Mouse (Mus musculus) C2C12 (cell line): ENCODE results near the gene Esrrb. TPM values are rescaled to one million over a fixed set of nuclear protein-coding genes. Genes with fewer than 3 reads are reported as not detected.

Experiments
- H3K27me3 ChIP-seq: one replicate; pipeline ENCODE4 v1.6.1; 2011; ENCODE audit not compliant: control insufficient read depth, insufficient read depth, insufficient read length
- H3K36me3 ChIP-seq: one replicate; pipeline ENCODE4 v1.6.1; 2011; ENCODE audit not compliant: control insufficient read depth, insufficient read depth
- H3K4me3 ChIP-seq: one replicate; pipeline ENCODE4 v1.5.1; 2011; ENCODE audit warnings: mild to moderate bottlenecking, control low read depth; ENCODE audit not compliant: poor library complexity, insufficient read depth, severe bottlenecking
- H3K79me2 ChIP-seq: one replicate; pipeline ENCODE4 v1.6.1; 2011; ENCODE audit not compliant: control insufficient read depth, insufficient read depth
- H3K79me3 ChIP-seq: one replicate; pipeline ENCODE4 v1.6.1; 2011; ENCODE audit warnings: low read depth, control low read depth
- H3ac ChIP-seq: one replicate; pipeline ENCODE3; 2011; ENCODE audit warnings: low read depth; ENCODE audit not compliant: control insufficient read depth, insufficient read length
- CEBPB ChIP-seq: IDR thresholded peaks from one replicate; pipeline ENCODE4 v1.6.1; 2011; ENCODE audit warnings: low read depth, mild to moderate bottlenecking, control low read depth, moderate library complexity
- CTCF ChIP-seq: IDR thresholded peaks from one replicate; pipeline ENCODE4 v1.5.1; 2011; ENCODE audit not compliant: control insufficient read depth, insufficient read depth, insufficient read length
- FOSL1 ChIP-seq: IDR thresholded peaks from one replicate; pipeline ENCODE4 v1.8.0; 2011; ENCODE audit warnings: mild to moderate bottlenecking, low read length; ENCODE audit not compliant: poor library complexity, insufficient read depth, severe bottlenecking
- MAX ChIP-seq: IDR thresholded peaks from one replicate; pipeline ENCODE4 v1.6.1; 2011; ENCODE audit warnings: mild to moderate bottlenecking, control low read depth
- MYOD1 ChIP-seq: IDR thresholded peaks from one replicate; pipeline ENCODE4 v1.6.1; 2011; ENCODE audit warnings: low read depth; ENCODE audit not compliant: control insufficient read depth, insufficient read length
- MYOG ChIP-seq: IDR thresholded peaks from one replicate; pipeline ENCODE4 v1.6.1; 2011; ENCODE audit not compliant: control insufficient read depth, insufficient read length; ENCODE audit errors: extremely low read depth
- USF1 ChIP-seq: IDR thresholded peaks from one replicate; pipeline ENCODE4 v1.6.1; 2011; ENCODE audit warnings: low read depth, mild to moderate bottlenecking, control low read depth, moderate library complexity
- polyA plus RNA-seq: library from polyadenylated mRNA; unstranded; fragments of >200 nt; fragmentation: generic; extraction: Trizol; gene quantifications from one replicate; pipeline ENCODE4 v1.2.1, GENCODE M21; 2012; ENCODE audit warnings: missing spikeins

Gene Esrrb
- polyA plus RNA-seq, 1 experiment: 0.80 TPM

DNA sequence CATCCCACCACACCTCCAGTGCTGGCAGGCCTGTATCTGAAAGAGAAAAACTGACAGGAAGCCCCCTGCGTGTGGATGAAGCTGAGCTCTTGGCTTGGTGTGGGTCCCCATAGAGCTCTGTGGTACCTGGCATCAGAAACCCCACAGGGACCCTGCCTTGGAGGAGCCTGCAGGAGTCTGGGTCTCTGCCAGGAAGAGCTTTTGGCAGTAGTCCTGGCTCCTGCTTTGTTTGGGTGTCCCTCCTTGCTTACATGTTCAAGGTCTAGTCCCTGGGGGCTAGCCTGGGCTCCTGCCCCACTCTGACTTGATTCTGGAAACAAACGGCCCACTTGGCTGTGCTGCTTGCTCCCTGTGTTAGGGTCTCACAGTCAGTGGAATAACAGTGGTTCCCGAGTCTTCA, 130.6 kb downstream of the Esrrb start:
- TF ChIP-seq USF1: no peak
- Histone ChIP-seq H3K27me3 (peaks cover 5% of the 10 kb centered on the region), H3ac (no peak overlapping the region), H3K79me3 (no peaks in the 10 kb centered on the region), H3K4me3 (no peak overlapping the region), H3K79me2 (no peaks in the 10 kb centered on the region), H3K36me3 (no peaks in the 10 kb centered on the region)

- no peaks in the 10 kb centered on the region for H3K79me3 ChIP-seq
- H3K79me2 ChIP-seq: no peaks in the 10 kb centered on the region
- H3K36me3 ChIP-seq: no peaks in the 10 kb centered on the region
- H3ac ChIP-seq: no peak overlapping the region
- H3K27me3 ChIP-seq: peaks cover 3% of the 10 kb centered on the region
- TF ChIP-seq MYOD1 (no peak), FOSL1 (no peak), USF1 (no peak), CTCF (no peak), MAX (no peak), MYOG (no peak), CEBPB (no peak)
- no peak overlapping the region for H3K4me3 ChIP-seq
Measured at GRCm38 (mm10) chr12:86492822-86493221, 131.9 kb downstream of the Esrrb start.

GRCm38 (mm10) chr12:86497126-86497525, 136.2 kb downstream of the Esrrb start:
- TF ChIP-seq FOSL1 (no peak), CTCF (no peak), USF1 (no peak), CEBPB (no peak), MYOD1 (no peak), MYOG (no peak), MAX (no peak)
- no peak overlapping the region for H3K4me3 ChIP-seq
- no peak overlapping the region for H3ac ChIP-seq
- H3K36me3 ChIP-seq: no peaks in the 10 kb centered on the region
- no peaks in the 10 kb centered on the region for H3K79me2 ChIP-seq
- no peaks in the 10 kb centered on the region for H3K79me3 ChIP-seq
- H3K27me3 ChIP-seq: peaks cover 14% of the 10 kb centered on the region

DNA sequence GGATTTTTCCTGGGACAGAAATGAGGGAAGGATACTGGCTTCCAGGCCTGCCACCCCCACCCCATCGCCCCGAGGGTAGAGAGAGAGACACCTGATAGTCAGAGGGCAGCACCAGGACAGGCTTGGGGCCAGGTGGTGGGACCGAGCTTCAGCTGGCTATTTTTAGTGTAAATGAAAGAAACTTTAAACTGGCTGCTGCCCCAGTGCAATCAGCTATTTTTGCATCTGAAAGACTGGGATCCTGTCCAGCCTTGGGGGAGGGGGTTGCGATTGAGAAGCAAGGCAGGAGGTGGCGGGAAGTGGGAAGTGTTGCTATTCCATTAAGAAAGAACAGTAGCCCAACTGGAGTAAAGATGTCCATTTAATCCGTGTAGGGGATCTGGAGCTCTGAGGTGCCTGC, 137.8 kb downstream of the Esrrb start:
- H3ac ChIP-seq: no peak overlapping the region
- H3K4me3 ChIP-seq: no peak overlapping the region
- H3K79me2 ChIP-seq: no peaks in the 10 kb centered on the region
- H3K79me3 ChIP-seq: no peaks in the 10 kb centered on the region
- TF ChIP-seq FOSL1: no peak
- TF ChIP-seq MYOG: no peak
- TF ChIP-seq USF1: no peak
- no peak for TF ChIP-seq CEBPB
- no peak for TF ChIP-seq MYOD1
- no peak for TF ChIP-seq CTCF
- no peak for TF ChIP-seq MAX
- H3K27me3 ChIP-seq: peaks cover 28% of the 10 kb centered on the region
- no peaks in the 10 kb centered on the region for H3K36me3 ChIP-seq

DNA sequence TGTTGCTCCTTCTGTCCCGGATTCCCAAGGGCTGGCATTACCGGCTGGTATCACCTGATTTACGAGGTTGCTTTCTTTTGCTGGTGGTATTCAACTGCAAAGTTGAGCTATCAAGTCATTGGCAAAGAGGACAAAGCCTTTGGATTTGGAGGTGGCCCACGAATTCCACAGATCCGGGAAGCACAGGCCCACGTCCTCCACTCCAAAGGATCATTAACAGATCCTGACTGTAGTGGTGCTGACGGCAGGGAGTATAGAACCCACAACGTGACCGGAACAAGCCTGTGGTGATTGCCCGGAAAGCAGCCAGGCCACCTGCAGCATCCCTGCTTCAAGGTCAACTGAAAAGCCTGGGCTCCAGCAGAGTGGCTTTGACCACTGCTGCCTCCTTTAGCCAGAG, 140.8 kb downstream of the Esrrb start:
- H3K4me3 ChIP-seq: no peak overlapping the region
- H3K36me3 ChIP-seq: no peaks in the 10 kb centered on the region
- peaks cover 47% of the 10 kb centered on the region for H3K27me3 ChIP-seq
- no peaks in the 10 kb centered on the region for H3K79me2 ChIP-seq
- H3ac ChIP-seq: no peak overlapping the region
- TF ChIP-seq USF1: no peak
- no peak for TF ChIP-seq CTCF
- TF ChIP-seq MYOD1: no peak
- no peak for TF ChIP-seq FOSL1
- TF ChIP-seq MAX: no peak
- no peak for TF ChIP-seq CEBPB
- no peak for TF ChIP-seq MYOG
- H3K79me3 ChIP-seq: no peaks in the 10 kb centered on the region

DNA sequence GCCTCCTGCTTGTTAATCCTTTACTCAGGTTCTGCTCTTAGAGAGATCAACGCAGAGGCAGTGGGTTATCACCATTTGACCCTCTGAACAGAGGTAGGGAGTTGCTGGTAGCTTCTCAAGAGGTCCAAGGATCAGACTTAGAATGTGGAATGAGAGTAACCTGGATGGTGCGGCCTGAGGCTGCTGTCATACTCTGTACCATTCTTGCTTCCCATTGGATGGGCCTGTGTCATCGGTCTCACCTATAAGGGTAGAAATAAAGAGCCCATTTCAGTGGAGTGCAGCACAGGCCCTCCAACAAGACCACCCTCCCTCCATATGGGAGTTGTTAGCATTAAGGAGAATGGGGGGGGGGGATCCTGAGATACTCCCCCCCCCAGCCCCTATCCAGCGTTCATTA, 143.0 kb downstream of the Esrrb start:
- H3K36me3 ChIP-seq: no peaks in the 10 kb centered on the region
- H3K79me3 ChIP-seq: no peaks in the 10 kb centered on the region
- no peak overlapping the region for H3K4me3 ChIP-seq
- no peak overlapping the region for H3ac ChIP-seq
- no peak for TF ChIP-seq MYOD1
- TF ChIP-seq USF1: no peak
- TF ChIP-seq MYOG: no peak
- no peak for TF ChIP-seq CEBPB
- TF ChIP-seq CTCF: no peak
- no peak for TF ChIP-seq MAX
- no peak for TF ChIP-seq FOSL1
- H3K79me2 ChIP-seq: no peaks in the 10 kb centered on the region
- peaks cover 58% of the 10 kb centered on the region for H3K27me3 ChIP-seq
